Mouse (Mus musculus) cerebellum, postnatal 4 days (tissue): ENCODE measurements at regions not wholly inside any gene's neighbourhood (a gene's known extent, or its start where the extent isn't known, plus 50 kb on each side); places are given as distances from the start of the nearest gene placed in this dataset.

ENCODE experiments used
- DNase-seq, 2 experiments: peaks; one replicate each; pipeline ENCODE4 v3.0.0; 2022; ENCODE audit warnings: low spot score in 2 of 2, mixed read lengths in 1 of 2

- DNase-seq: no peak
Measured at GRCm38 (mm10) chr13:119358696-119359095, 69.7 kb upstream of the Paip1 start.

- DNase-seq: peak; percentile 45 to 53
Measured at GRCm38 (mm10) chr13:119363379-119363778, 65.0 kb upstream of the Paip1 start.

- DNase-seq: no peak
Measured at GRCm38 (mm10) chr13:119364160-119364559, 64.2 kb upstream of the Paip1 start.

DNA sequence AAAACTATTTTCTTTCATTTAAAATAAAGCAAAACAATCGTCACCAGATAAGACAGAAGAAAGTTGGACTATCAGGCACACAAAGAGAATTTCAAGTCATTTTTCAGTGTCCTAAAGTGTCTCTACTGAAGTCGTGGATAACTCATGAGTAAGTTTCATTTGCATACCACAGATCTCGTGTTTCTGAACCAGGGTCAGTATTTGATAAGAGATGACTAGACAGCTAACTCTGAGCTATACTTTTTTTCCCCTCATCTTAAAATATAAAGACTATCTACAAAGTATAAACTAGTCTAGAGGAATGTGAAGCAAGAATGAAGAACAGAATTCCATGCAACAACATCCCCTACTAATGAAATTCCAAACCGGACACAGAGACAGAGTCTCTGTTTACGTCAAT lies 60.9 kb upstream of the Paip1 start:
- DNase-seq: no peak

DNA sequence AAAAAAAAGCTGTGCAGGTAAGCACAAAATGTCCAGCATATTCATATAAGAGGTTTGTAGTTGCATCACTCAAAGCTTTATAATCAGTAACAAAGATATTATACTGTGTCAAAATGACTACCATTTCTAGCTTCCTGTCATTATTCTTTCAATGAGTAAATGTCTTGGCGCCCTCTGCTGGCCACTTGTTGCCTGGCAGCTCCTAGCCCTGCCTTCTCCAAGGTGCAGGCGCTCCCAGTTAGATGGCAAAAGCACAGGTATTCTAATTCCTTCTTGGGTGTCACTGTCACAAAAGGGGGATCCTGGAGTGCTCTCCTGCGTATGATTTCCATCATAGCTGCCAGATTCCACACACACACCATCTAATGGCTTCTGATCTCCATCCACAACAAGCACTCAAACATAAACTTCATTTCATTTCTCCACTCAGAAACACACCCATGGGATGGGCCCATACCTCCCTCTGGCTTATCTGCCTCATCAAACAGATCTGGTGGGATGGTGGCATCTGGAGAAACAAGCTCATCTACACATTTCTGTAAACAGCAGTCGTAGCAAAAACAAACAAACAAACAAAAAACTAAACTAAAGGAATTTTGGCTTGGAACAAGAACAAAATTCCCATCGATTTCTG lies 49.9 kb upstream of the Paip1 start:
- peak; percentile 64 to 75 for DNase-seq
